Mouse (Mus musculus) ES-Bruce4 (cell line): ENCODE data around the gene Mfap4. TPM values are rescaled to one million over a fixed set of nuclear protein-coding genes. Genes with fewer than 3 reads are reported as not detected.

ENCODE experiments used
- H3K27ac ChIP-seq: 2 replicates; pipeline ENCODE4 v1.5.1; 2012; ENCODE audit warnings: low read length, inconsistent platforms; ENCODE audit not compliant: insufficient read depth
- H3K27me3 ChIP-seq: 2 replicates; pipeline ENCODE4 v1.6.1; 2012; ENCODE audit warnings: mild to moderate bottlenecking, low read length, inconsistent platforms; ENCODE audit not compliant: control insufficient read depth, poor library complexity, insufficient read depth, severe bottlenecking
- H3K36me3 ChIP-seq: 2 replicates; pipeline ENCODE4 v1.6.1; 2012; ENCODE audit warnings: inconsistent platforms, mild to moderate bottlenecking, low read length, moderate library complexity; ENCODE audit not compliant: control insufficient read depth, poor library complexity, insufficient read depth, severe bottlenecking
- H3K4me1 ChIP-seq: one replicate; pipeline ENCODE4 v1.8.1; 2011; ENCODE audit warnings: low read length; ENCODE audit not compliant: control insufficient read depth, insufficient read depth
- H3K4me3 ChIP-seq: 2 replicates; pipeline ENCODE4 v1.5.1; 2011; ENCODE audit warnings: low read depth, mild to moderate bottlenecking, low read length
- H3K9ac ChIP-seq: 2 replicates; pipeline ENCODE4 v1.6.1; 2012; ENCODE audit warnings: low read depth, mild to moderate bottlenecking, inconsistent platforms; ENCODE audit not compliant: poor library complexity, severe bottlenecking
- H3K9me3 ChIP-seq: replicated peaks from 2 replicates; pipeline ENCODE4 v1.6.1; 2012; ENCODE audit warnings: mild to moderate bottlenecking, low read length, inconsistent platforms; ENCODE audit not compliant: control insufficient read depth, poor library complexity, insufficient read depth, severe bottlenecking
- CTCF ChIP-seq: IDR thresholded peaks from one replicate; pipeline ENCODE4 v1.8.1; 2011; ENCODE audit warnings: low read depth, low read length
- EP300 ChIP-seq: IDR thresholded peaks from 2 replicates; pipeline ENCODE4 v1.6.1; 2011; ENCODE audit warnings: low read depth, low read length; ENCODE audit not compliant: insufficient read depth
- POLR2A ChIP-seq: IDR thresholded peaks from one replicate; pipeline ENCODE4 v1.8.1; 2011; ENCODE audit warnings: low read length; ENCODE audit not compliant: insufficient read depth
- polyA plus RNA-seq: library from polyadenylated mRNA; stranded (reverse); fragments of >200 nt; gene quantifications from 2 replicates; pipeline ENCODE4 v1.2.4, GENCODE M21; 2011; ENCODE audit warnings: low read depth; ENCODE audit not compliant: missing spikeins, insufficient read depth, insufficient read length

Mfap4 gene
- polyA plus RNA-seq, 1 experiment: 1.3 TPM

GRCm38 (mm10) chr11:61490944-61491520 is 5.8 kb downstream of the Mfap4 start:
- Histone ChIP-seq H3K4me1 (peaks cover 2% of the 10 kb centered on the region), H3K4me3 (no peak overlapping the region), H3K27ac (no peak overlapping the region), H3K27me3 (no peaks in the 10 kb centered on the region), H3K9me3 (no peaks in the 10 kb centered on the region), H3K36me3 (peaks cover 35% of the 10 kb centered on the region), H3K9ac (no peak overlapping the region)
- TF ChIP-seq POLR2A (no peak), CTCF (no peak), EP300 (no peak)

GRCm38 (mm10) chr11:61492749-61493401 is 7.6 kb downstream of the Mfap4 start:
- Histone ChIP-seq H3K4me1 (peaks cover 2% of the 10 kb centered on the region), H3K36me3 (peaks cover 35% of the 10 kb centered on the region), H3K27me3 (no peaks in the 10 kb centered on the region), H3K9ac (peak overlapping the region; percentile 86), H3K9me3 (no peaks in the 10 kb centered on the region), H3K4me3 (peak overlapping the region; percentile 96), H3K27ac (no peak overlapping the region)
- TF ChIP-seq POLR2A (no peak), CTCF (no peak), EP300 (no peak)

GRCm38 (mm10) chr11:61493525-61494128 is 8.4 kb downstream of the Mfap4 start:
- H3K4me1 ChIP-seq: no peaks in the 10 kb centered on the region
- H3K4me3 ChIP-seq: peak overlapping the region; percentile 96
- no peaks in the 10 kb centered on the region for H3K27me3 ChIP-seq
- peaks cover 33% of the 10 kb centered on the region for H3K36me3 ChIP-seq
- TF ChIP-seq POLR2A (no peak), EP300 (no peak), CTCF (no peak)
- no peak overlapping the region for H3K27ac ChIP-seq
- peak overlapping the region; percentile 86 for H3K9ac ChIP-seq
- H3K9me3 ChIP-seq: no peaks in the 10 kb centered on the region

- Histone ChIP-seq H3K4me3 (peak within 1 kb of the TSS; percentile 96), H3K4me1 (no peaks in the 10 kb centered on the region), H3K9ac (peak within 1 kb of the TSS; percentile 87), H3K27ac (peak within 1 kb of the TSS; percentile 38; the same call in 1 of the 2 replicates), H3K9me3 (no peaks in the 10 kb centered on the region), H3K27me3 (no peaks in the 10 kb centered on the region), H3K36me3 (peaks cover 25% of the 10 kb centered on the region)
- TF ChIP-seq EP300 (no peak), CTCF (no peak), POLR2A (no peak)
Measured at GRCm38 (mm10) chr11:61494129-61494997, 9.1 kb downstream of the Mfap4 start, which contains the start of gene Mapk7. TSS of gene Mapk7 (minus strand) at chr11:61494406.

- no peaks in the 10 kb centered on the region for H3K9me3 ChIP-seq
- H3K36me3 ChIP-seq: peaks cover 15% of the 10 kb centered on the region
- H3K27ac ChIP-seq: no peak overlapping the region
- no peaks in the 10 kb centered on the region for H3K4me1 ChIP-seq
- H3K4me3 ChIP-seq: no peak overlapping the region
- TF ChIP-seq EP300 (no peak), CTCF (no peak), POLR2A (no peak)
- no peaks in the 10 kb centered on the region for H3K27me3 ChIP-seq
- no peak overlapping the region for H3K9ac ChIP-seq
Measured at GRCm38 (mm10) chr11:61495528-61495927, 10.3 kb downstream of the Mfap4 start.

GRCm38 (mm10) chr11:61497490-61497889 is 12.3 kb downstream of the Mfap4 start:
- no peak overlapping the region for H3K4me3 ChIP-seq
- no peaks in the 10 kb centered on the region for H3K9me3 ChIP-seq
- H3K4me1 ChIP-seq: no peaks in the 10 kb centered on the region
- peaks cover 3% of the 10 kb centered on the region; the same call in 1 of the 2 replicates for H3K36me3 ChIP-seq
- no peak overlapping the region for H3K27ac ChIP-seq
- H3K27me3 ChIP-seq: no peaks in the 10 kb centered on the region
- TF ChIP-seq CTCF (no peak), EP300 (no peak), POLR2A (no peak)
- H3K9ac ChIP-seq: no peak overlapping the region
